Mouse (Mus musculus): ENCODE measurements at regions not wholly inside any gene's neighbourhood (a gene's known extent, or its start where the extent isn't known, plus 50 kb on each side); places are given as distances from the start of the nearest gene placed in this dataset.
A peak's percentile ranks its signal among the peaks of the same experiment; 100 is the strongest.

DNA sequence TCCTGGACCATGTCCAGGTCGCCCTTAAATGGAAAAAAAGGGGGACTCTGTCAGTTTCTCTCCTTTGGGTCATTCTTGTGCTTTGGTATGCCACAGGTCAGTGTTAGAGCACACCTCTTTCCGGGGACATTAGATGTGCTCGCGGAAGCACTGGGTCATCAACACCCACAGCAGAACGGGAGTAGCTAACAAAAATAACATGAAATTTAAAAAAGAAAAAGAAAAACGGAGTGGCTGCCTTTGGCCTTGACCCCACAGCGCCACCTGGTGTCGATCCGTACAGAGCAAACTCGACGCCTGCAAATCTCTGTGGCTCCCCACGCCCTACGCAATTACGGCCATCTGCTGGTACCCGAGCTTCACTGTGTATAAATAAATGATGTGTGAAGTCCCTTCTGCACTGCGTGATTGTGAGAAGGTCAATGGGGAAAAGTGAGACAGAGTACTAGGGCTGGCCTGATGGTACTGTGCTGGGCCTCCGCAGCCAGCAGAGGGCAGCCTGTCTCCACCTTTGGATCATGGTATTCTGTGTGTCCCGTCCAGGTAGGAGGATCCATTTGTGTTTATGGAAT is 99.0 kb upstream of the Slc7a12 start:
- Histone ChIP-seq H3K9me3 (replicated peaks) (no peaks in the 10 kb centered on the region), H3K4me3 (replicated peaks) (no peak overlapping the region), H3K4me2 (peak overlapping the region; percentile 48), H3K4me1 (replicated peaks) (no peaks in the 10 kb centered on the region), H3K27ac (replicated peaks) (no peak overlapping the region), H3K9ac (no peak overlapping the region), H3K27me3 (no peaks in the 10 kb centered on the region), H3K36me3 (replicated peaks) (no peaks in the 10 kb centered on the region)
- WGBS (ENCODE audit: insufficient replicate concordance), result 12% methylated on average over 18 of the region's 18 CpGs
- no peak for ATAC-seq (ENCODE audit: insufficient read depth)

DNA sequence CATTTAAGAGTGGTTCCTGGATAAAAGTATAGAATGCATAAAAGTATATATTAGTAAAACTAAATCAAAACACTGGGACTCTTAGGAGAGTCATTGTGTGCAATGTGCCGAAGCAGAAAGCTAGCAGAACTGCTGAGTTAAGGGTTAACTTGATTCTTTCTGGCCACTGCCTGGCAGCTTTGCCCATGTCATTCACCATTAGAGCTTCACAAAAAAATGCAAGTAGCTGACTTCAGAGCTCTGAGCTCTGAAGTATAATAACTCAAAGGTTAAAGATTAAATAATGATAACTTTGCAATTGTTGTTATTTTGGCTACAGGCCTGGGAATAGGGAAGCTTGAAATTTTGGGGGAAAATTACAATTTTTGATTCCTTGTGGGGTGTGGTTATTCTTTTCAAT is 89.8 kb upstream of the Slc7a12 start:
- no peaks in the 10 kb centered on the region for H3K9me3 ChIP-seq (replicated peaks)
- no peak overlapping the region for H3K9ac ChIP-seq
- H3K4me2 ChIP-seq, result no peak overlapping the region

DNA sequence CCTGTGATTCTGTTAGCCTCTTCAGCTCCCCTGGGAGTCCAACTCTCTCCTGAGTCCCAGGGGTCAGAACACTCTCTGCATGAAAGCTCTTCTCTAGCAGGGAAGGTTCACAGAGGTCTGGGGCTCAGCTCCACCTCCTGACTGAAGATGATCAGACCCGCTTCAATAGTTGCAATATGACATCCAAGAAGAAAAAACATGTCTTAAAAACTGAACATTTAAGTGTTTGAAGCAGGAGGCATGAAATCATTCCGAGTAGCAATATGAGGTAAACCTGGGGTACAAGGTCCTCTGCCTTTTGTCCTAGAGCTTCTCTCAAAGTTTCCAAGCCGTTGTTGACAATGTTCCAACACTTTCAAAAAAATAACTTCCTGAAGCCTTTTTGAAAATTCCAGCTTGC is 81.8 kb upstream of the Slc7a12 start:
- no peaks in the 10 kb centered on the region for H3K27me3 ChIP-seq
- no peaks in the 10 kb centered on the region for H3K4me1 ChIP-seq (replicated peaks)
- no peaks in the 10 kb centered on the region for H3K36me3 ChIP-seq (replicated peaks)
- WGBS (ENCODE audit: insufficient replicate concordance), result 57% methylated on average over 3 of the region's 3 CpGs
- H3K4me2 ChIP-seq, result no peak overlapping the region
- no peaks in the 10 kb centered on the region for H3K9me3 ChIP-seq (replicated peaks)
- H3K4me3 ChIP-seq (replicated peaks), result no peak overlapping the region
- no peak overlapping the region for H3K9ac ChIP-seq
- no peak overlapping the region for H3K27ac ChIP-seq (replicated peaks)
- ATAC-seq (ENCODE audit: insufficient read depth), result no peak

More for the DNA sequence above, 89.8 kb upstream of the Slc7a12 start:
- 60% methylated on average over 1 of the region's 1 CpGs for WGBS (ENCODE audit: insufficient replicate concordance)
- no peak for ATAC-seq (ENCODE audit: insufficient read depth)
- H3K27me3 ChIP-seq, result no peaks in the 10 kb centered on the region
- H3K36me3 ChIP-seq (replicated peaks), result no peaks in the 10 kb centered on the region
- no peak overlapping the region for H3K27ac ChIP-seq (replicated peaks)
- H3K4me3 ChIP-seq (replicated peaks), result no peak overlapping the region
- no peaks in the 10 kb centered on the region for H3K4me1 ChIP-seq (replicated peaks)

DNA sequence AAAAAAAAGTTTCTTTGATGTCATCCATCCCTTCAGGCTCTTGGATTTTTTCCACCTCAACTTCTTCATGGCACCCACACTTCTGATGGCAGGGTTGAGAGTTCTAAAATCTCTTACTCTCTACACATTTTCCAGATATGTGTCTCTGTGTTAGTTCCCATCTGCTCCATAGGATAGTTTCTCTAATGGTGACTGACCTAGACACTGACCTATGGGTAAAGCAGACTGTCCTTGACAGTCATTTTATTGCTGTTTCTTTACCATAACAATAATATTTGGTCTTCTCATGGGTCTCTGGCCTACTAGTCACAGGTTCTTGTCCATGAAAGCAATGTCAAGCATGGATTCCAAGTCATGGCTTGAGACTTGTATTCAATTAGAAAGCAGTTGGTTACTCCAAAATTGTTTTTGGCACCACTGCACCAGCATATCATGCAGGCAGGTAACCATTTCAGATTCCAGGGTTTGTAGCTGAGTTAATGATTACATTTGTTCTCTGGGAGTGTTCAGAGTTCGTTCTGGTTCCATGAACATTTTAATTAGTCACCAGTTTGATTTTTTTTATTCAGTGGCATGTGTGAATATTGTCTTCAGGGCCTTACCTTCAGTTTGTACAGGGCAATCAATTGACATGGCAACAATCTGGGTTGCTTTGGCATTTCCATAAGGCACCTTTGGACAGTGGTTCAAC is 71.9 kb upstream of the Slc7a12 start:
- H3K9me3 ChIP-seq (replicated peaks), result no peaks in the 10 kb centered on the region
- H3K27ac ChIP-seq (replicated peaks), result no peak overlapping the region
- H3K4me1 ChIP-seq (replicated peaks), result no peaks in the 10 kb centered on the region
- WGBS (ENCODE audit: insufficient replicate concordance), result 30% methylated on average over 1 of the region's 1 CpGs
- H3K4me3 ChIP-seq (replicated peaks), result no peak overlapping the region
- ATAC-seq (ENCODE audit: insufficient read depth), result no peak
- H3K4me2 ChIP-seq, result no peak overlapping the region
- no peaks in the 10 kb centered on the region for H3K36me3 ChIP-seq (replicated peaks)
- no peaks in the 10 kb centered on the region for H3K27me3 ChIP-seq
- no peak overlapping the region for H3K9ac ChIP-seq
